Mouse (Mus musculus) embryonic facial prominence, embryonic 10.5 days (tissue): ENCODE measurements around the gene Slc5a1. TPM values are rescaled to one million over a fixed set of nuclear protein-coding genes. Genes with fewer than 3 reads are reported as not detected.

Experiments
- polyA plus RNA-seq: library from polyadenylated mRNA; unstranded; fragments of >200 nt; fragmentation: Nextera tagmentation; extraction: Ambion mirVana; gene quantifications from 2 replicates; pipeline ENCODE4 v1.2.1, GENCODE M21; 2016

Gene Slc5a1
- polyA plus RNA-seq, 1 experiment from 2014 or later, result 0.05 TPM

Other genes with a start within 250 kb of the Slc5a1 start
- 17.6 and 19.7 TPM in 2 replicates for gene Prr14l, start 250.0 kb upstream of the Slc5a1 start, polyA plus RNA-seq
- 38.5 and 39.1 TPM in 2 replicates for gene Depdc5, start 240.5 kb upstream of the Slc5a1 start, polyA plus RNA-seq
- 421 and 423 TPM in 2 replicates for gene Ywhah, start 85.4 kb upstream of the Slc5a1 start, polyA plus RNA-seq
- gene Spon2, start 114.2 kb downstream of the Slc5a1 start, polyA plus RNA-seq, result 3.5 and 3.6 TPM in 2 replicates
- gene Ctbp1, start 170.8 kb downstream of the Slc5a1 start, polyA plus RNA-seq, result 419 and 420 TPM in 2 replicates
- gene Maea, start 231.3 kb downstream of the Slc5a1 start, polyA plus RNA-seq, result 154 and 163 TPM in 2 replicates